Mouse (Mus musculus) liver, postnatal 0 days (tissue): ENCODE measurements around the gene Jak1.

Source experiments
- CTCF ChIP-seq: sonication (generic); IDR thresholded peaks from 2 replicates; pipeline ENCODE4 v1.5.1; 2016; ENCODE audit warnings: antibody characterized with exemption, low read depth
- EP300 ChIP-seq: IDR thresholded peaks from 2 replicates; pipeline ENCODE4 v1.6.1; 2016; ENCODE audit warnings: antibody characterized with exemption, low read depth, mild to moderate bottlenecking

DNA sequence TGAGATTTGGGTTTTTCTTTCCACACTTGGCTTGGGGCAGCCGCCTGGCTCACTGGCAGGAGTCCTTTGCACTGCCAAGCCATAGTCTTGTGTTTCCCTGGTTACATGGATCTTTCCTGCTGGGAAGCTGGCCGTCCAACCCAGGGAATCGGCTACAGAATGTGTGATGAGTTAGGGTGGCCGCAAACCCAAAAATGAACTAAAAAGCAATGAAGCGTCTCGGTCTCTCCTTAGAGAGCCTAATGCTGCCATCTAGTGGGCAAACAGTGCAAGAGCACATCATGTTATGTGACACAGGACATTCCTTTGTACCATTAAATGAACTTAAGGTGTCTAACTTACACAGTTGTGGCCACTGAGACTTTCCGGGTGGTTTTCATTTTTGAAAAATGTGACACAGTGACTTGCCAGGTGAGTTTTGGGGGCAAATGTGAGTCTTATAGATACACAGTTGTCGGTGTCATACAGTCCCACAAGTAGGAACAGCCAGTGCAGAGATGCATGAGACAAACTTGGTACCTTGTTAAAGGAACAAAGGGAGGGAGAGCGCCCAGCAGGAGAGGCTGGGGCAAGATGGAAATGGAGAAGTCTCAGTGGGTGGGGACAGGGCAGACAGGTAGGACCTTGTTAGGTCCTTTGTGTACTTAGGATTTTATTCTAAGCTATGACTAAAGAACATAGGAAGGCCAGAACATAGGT is 118.9 kb downstream of the Jak1 start:
- TF ChIP-seq CTCF: peak; percentile 94
- no peak for TF ChIP-seq EP300
